Mouse (Mus musculus): ENCODE measurements at regions not wholly inside any gene's neighbourhood (a gene's known extent, or its start where the extent isn't known, plus 50 kb on each side); places are given as distances from the start of the nearest gene placed in this dataset.

GRCm38 (mm10) chr3:120594226-120594625 lies 577.3 kb downstream of the Rwdd3 start:
- no peak for ATAC-seq (ENCODE audit: insufficient number of reproducible peaks, insufficient read depth, low FRiP score, low read depth)
- H3K9ac ChIP-seq (replicated peaks; ENCODE audit: low read depth, low read length), result no peak overlapping the region
- H3K27ac ChIP-seq (ENCODE audit: low read length), result no peak overlapping the region
- no peaks in the 10 kb centered on the region for H3K36me3 ChIP-seq (ENCODE audit: control insufficient read depth, insufficient read depth, low read length)
- no peak overlapping the region for H3K4me2 ChIP-seq (replicated peaks; ENCODE audit: low read depth, low read length)
- no peaks in the 10 kb centered on the region for H3K9me3 ChIP-seq (ENCODE audit: control insufficient read depth, low read depth, low read length)
- no peak overlapping the region for H3K4me3 ChIP-seq (ENCODE audit: low read depth, low read length)
- no peaks in the 10 kb centered on the region for H3K27me3 ChIP-seq (ENCODE audit: control insufficient read depth, insufficient read depth, low read length)
- H3K4me1 ChIP-seq (ENCODE audit: control insufficient read depth, insufficient read depth, low read length), result no peaks in the 10 kb centered on the region
- WGBS, result 89% methylated on average over 1 of the region's 1 CpGs

GRCm38 (mm10) chr3:120591183-120591582 lies 580.3 kb downstream of the Rwdd3 start:
- Histone ChIP-seq H3K4me1 (ENCODE audit: control insufficient read depth, insufficient read depth, low read length) (no peaks in the 10 kb centered on the region), H3K9ac (replicated peaks; ENCODE audit: low read depth, low read length) (no peak overlapping the region), H3K4me3 (ENCODE audit: low read depth, low read length) (no peak overlapping the region), H3K27me3 (ENCODE audit: control insufficient read depth, insufficient read depth, low read length) (no peaks in the 10 kb centered on the region), H3K27ac (ENCODE audit: low read length) (no peak overlapping the region), H3K4me2 (replicated peaks; ENCODE audit: low read depth, low read length) (no peak overlapping the region), H3K9me3 (ENCODE audit: control insufficient read depth, low read depth, low read length) (no peaks in the 10 kb centered on the region), H3K36me3 (ENCODE audit: control insufficient read depth, insufficient read depth, low read length) (no peaks in the 10 kb centered on the region)
- no peak for ATAC-seq (ENCODE audit: insufficient number of reproducible peaks, insufficient read depth, low FRiP score, low read depth)
- WGBS, result 63% methylated on average over 2 of the region's 2 CpGs

DNA sequence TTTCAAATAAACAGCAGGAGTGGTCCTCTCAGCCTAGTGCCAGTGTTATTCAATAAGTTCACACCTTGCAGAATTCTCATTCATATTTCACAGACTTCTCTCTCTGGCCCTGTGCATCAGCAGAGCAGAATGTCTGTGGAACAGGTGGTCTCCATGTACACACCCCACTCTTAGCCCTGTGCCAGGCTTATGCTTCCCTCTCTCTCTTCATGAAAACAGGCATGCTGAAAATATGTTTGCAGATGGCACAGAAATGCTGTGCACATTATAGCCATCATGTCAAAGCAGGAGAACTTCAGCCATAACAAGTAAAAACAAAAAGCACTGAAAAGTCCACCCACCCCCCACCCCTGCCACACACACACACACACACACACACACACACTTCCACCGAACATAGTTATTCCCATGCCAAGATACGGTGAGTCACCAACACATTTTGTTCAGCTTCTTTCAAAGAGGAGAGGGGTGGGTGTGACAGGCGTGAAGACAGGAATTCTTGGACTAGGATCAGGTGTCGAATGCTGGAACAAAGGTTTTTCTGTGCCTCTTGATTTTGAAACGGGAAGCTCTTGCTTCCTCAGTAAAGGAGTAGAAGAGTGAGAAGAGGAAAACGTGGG lies 600.6 kb downstream of the Rwdd3 start:
- H3K27me3 ChIP-seq (ENCODE audit: control insufficient read depth, insufficient read depth, low read length), result no peaks in the 10 kb centered on the region
- H3K9ac ChIP-seq (replicated peaks; ENCODE audit: low read depth, low read length), result no peak overlapping the region
- no peaks in the 10 kb centered on the region for H3K36me3 ChIP-seq (ENCODE audit: control insufficient read depth, insufficient read depth, low read length)
- WGBS, result 62% methylated on average over 6 of the region's 6 CpGs
- H3K4me1 ChIP-seq (ENCODE audit: control insufficient read depth, insufficient read depth, low read length), result no peaks in the 10 kb centered on the region
- no peak for ATAC-seq (ENCODE audit: insufficient number of reproducible peaks, insufficient read depth, low FRiP score, low read depth)
- H3K4me2 ChIP-seq (replicated peaks; ENCODE audit: low read depth, low read length), result no peak overlapping the region
- H3K4me3 ChIP-seq (ENCODE audit: low read depth, low read length), result no peak overlapping the region
- H3K27ac ChIP-seq (ENCODE audit: low read length), result no peak overlapping the region
- H3K9me3 ChIP-seq (ENCODE audit: control insufficient read depth, low read depth, low read length), result no peaks in the 10 kb centered on the region

- no peaks in the 10 kb centered on the region for H3K36me3 ChIP-seq (ENCODE audit: control insufficient read depth, insufficient read depth, low read length)
- no peak overlapping the region for H3K27ac ChIP-seq (ENCODE audit: low read length)
- H3K4me1 ChIP-seq (ENCODE audit: control insufficient read depth, insufficient read depth, low read length), result no peaks in the 10 kb centered on the region
- no peak overlapping the region for H3K9ac ChIP-seq (replicated peaks; ENCODE audit: low read depth, low read length)
- ATAC-seq (ENCODE audit: insufficient number of reproducible peaks, insufficient read depth, low FRiP score, low read depth), result no peak
- 53% methylated on average over 21 of the region's 21 CpGs for WGBS
- H3K4me2 ChIP-seq (replicated peaks; ENCODE audit: low read depth, low read length), result no peak overlapping the region
- H3K4me3 ChIP-seq (ENCODE audit: low read depth, low read length), result no peak overlapping the region
- no peaks in the 10 kb centered on the region for H3K27me3 ChIP-seq (ENCODE audit: control insufficient read depth, insufficient read depth, low read length)
- H3K9me3 ChIP-seq (ENCODE audit: control insufficient read depth, low read depth, low read length), result no peaks in the 10 kb centered on the region
Observed at GRCm38 (mm10) chr3:120541556-120542476, 629.7 kb downstream of the Rwdd3 start.

- Histone ChIP-seq H3K27ac (ENCODE audit: low read length) (no peak overlapping the region), H3K27me3 (ENCODE audit: control insufficient read depth, insufficient read depth, low read length) (no peaks in the 10 kb centered on the region), H3K36me3 (ENCODE audit: control insufficient read depth, insufficient read depth, low read length) (no peaks in the 10 kb centered on the region), H3K9ac (replicated peaks; ENCODE audit: low read depth, low read length) (no peak overlapping the region), H3K4me3 (ENCODE audit: low read depth, low read length) (no peak overlapping the region), H3K4me1 (ENCODE audit: control insufficient read depth, insufficient read depth, low read length) (no peaks in the 10 kb centered on the region), H3K9me3 (ENCODE audit: control insufficient read depth, low read depth, low read length) (no peaks in the 10 kb centered on the region), H3K4me2 (replicated peaks; ENCODE audit: low read depth, low read length) (no peak overlapping the region)
- no peak for ATAC-seq (ENCODE audit: insufficient number of reproducible peaks, insufficient read depth, low FRiP score, low read depth)
- WGBS, result 87% methylated on average over 3 of the region's 3 CpGs
Observed at GRCm38 (mm10) chr3:120533901-120534300, 637.6 kb downstream of the Rwdd3 start.

DNA sequence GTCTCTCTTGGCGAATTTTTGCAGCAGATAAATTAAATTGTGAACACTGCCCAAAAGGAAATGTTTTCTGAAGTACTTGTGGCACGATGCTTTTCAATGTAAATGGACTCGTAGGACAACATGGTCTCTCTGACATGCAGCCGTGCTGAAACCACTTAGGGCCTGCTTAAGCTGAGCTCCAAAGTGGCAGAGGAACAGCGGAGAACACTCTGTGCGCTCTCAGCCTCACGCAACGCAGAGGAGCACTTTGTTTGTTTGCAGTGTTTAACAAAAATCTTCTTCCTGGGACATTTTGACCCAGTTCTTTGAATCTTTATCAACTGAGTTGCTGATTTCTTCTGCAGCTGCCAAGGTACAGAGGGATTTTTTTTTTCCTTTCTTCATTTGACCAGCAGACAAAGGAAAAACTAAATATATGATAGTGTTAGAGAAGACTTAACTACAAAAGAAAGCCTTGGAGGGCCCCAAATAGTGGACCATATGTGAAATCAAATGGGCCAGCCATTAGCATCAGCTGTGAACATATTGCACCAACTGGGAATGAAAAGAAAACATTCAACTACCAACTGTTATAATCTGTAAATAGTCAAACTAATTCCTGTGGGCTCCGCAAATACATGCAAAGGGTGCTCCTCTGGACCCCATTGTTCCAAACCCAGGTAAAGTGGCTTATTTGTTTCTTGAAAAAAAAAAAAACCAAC lies 639.5 kb downstream of the Rwdd3 start:
- H3K4me3 ChIP-seq (ENCODE audit: low read depth, low read length), result no peak overlapping the region
- WGBS, result 67% methylated on average over 9 of the region's 9 CpGs

GRCm38 (mm10) chr3:120511651-120512050 lies 659.8 kb downstream of the Rwdd3 start:
- Histone ChIP-seq H3K36me3 (ENCODE audit: control insufficient read depth, insufficient read depth, low read length) (no peaks in the 10 kb centered on the region), H3K4me2 (replicated peaks; ENCODE audit: low read depth, low read length) (no peak overlapping the region), H3K9me3 (ENCODE audit: control insufficient read depth, low read depth, low read length) (no peaks in the 10 kb centered on the region), H3K9ac (replicated peaks; ENCODE audit: low read depth, low read length) (no peak overlapping the region), H3K4me3 (ENCODE audit: low read depth, low read length) (no peak overlapping the region), H3K4me1 (ENCODE audit: control insufficient read depth, insufficient read depth, low read length) (no peaks in the 10 kb centered on the region), H3K27me3 (ENCODE audit: control insufficient read depth, insufficient read depth, low read length) (no peaks in the 10 kb centered on the region), H3K27ac (ENCODE audit: low read length) (no peak overlapping the region)
- no peak for ATAC-seq (ENCODE audit: insufficient number of reproducible peaks, insufficient read depth, low FRiP score, low read depth)
- WGBS, result 95% methylated on average over 1 of the region's 1 CpGs

More for the DNA sequence above, 639.5 kb downstream of the Rwdd3 start:
- H3K27me3 ChIP-seq (ENCODE audit: control insufficient read depth, insufficient read depth, low read length), result no peaks in the 10 kb centered on the region
- H3K36me3 ChIP-seq (ENCODE audit: control insufficient read depth, insufficient read depth, low read length), result no peaks in the 10 kb centered on the region
- no peak overlapping the region for H3K9ac ChIP-seq (replicated peaks; ENCODE audit: low read depth, low read length)
- no peaks in the 10 kb centered on the region for H3K9me3 ChIP-seq (ENCODE audit: control insufficient read depth, low read depth, low read length)
- ATAC-seq (ENCODE audit: insufficient number of reproducible peaks, insufficient read depth, low FRiP score, low read depth), result no peak
- H3K27ac ChIP-seq (ENCODE audit: low read length), result no peak overlapping the region
- H3K4me2 ChIP-seq (replicated peaks; ENCODE audit: low read depth, low read length), result no peak overlapping the region
- no peaks in the 10 kb centered on the region for H3K4me1 ChIP-seq (ENCODE audit: control insufficient read depth, insufficient read depth, low read length)

DNA sequence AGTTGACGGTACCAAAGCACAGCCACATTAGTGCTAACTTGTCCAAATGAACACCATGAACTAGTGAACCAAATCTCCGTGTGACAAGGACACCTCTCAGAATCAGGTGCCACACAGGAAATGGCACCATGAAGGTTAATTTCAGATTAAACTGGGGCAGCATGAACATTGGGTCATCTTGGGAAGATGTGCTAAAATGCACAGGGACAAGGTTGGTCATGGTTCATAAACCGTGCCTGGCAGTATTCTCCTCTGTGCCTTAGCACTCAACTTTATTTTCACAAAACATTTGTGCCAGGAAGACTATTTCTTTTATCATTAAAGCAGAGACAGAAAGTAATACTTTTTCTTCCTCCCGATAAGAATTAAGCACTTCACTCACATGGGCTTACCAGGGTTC lies 672.6 kb downstream of the Rwdd3 start:
- ATAC-seq (ENCODE audit: insufficient number of reproducible peaks, insufficient read depth, low FRiP score, low read depth), result no peak

More for the DNA sequence above, 672.6 kb downstream of the Rwdd3 start:
- no peak overlapping the region for H3K4me3 ChIP-seq (ENCODE audit: low read depth, low read length)
- H3K36me3 ChIP-seq (ENCODE audit: control insufficient read depth, insufficient read depth, low read length), result no peaks in the 10 kb centered on the region
- H3K4me1 ChIP-seq (ENCODE audit: control insufficient read depth, insufficient read depth, low read length), result no peaks in the 10 kb centered on the region
- no peaks in the 10 kb centered on the region for H3K9me3 ChIP-seq (ENCODE audit: control insufficient read depth, low read depth, low read length)
- H3K27me3 ChIP-seq (ENCODE audit: control insufficient read depth, insufficient read depth, low read length), result no peaks in the 10 kb centered on the region
- H3K9ac ChIP-seq (replicated peaks; ENCODE audit: low read depth, low read length), result no peak overlapping the region
- no peak overlapping the region for H3K27ac ChIP-seq (ENCODE audit: low read length)
- 82% methylated on average over 4 of the region's 4 CpGs for WGBS
- H3K4me2 ChIP-seq (replicated peaks; ENCODE audit: low read depth, low read length), result no peak overlapping the region

Measured in stomach, embryonic 14.5 days (tissue).